Mouse (Mus musculus): ENCODE data around the gene Ksr2.

Gene Ksr2

DNA sequence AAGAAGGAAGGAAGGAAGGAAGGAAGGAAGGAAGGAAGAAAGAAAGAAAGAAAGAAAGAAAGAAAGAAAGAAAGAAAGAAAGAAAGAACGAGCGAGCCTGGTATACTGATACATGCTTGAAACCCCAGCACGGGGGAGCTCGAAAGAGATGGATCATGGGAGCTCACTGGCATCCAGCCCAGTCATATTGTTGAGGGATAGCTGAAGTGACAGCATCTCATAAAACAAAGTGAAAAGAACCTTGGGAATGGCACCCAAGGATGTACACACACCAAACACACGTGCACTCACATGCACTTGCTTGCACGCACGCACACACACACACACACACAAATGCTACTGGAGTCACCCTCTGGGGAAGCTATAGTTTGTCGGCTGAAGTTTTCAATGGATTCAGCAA lies 282.6 kb downstream of the Ksr2 start:
- DNase-seq, result peak; percentile 69 to 79

DNA sequence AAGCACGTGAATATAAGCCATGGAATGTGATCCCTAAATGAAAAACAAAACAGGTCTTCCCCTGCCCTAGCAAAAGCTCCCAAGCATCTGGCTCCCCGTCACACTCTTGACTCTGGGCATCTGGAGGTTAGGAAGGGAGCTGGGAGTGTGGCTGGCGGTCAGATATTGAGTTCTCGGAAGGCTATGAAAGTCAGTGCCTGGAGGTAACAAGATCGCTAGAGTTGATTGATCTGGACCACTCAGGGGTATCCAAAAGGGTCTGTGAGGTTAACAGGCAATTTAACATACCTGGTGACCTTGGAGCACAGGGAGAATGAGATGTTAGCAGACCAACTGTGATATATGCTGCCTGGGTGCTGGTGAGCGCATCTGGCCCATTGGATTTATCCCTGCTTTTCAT lies 283.8 kb downstream of the Ksr2 start:
- no peak for DNase-seq

DNA sequence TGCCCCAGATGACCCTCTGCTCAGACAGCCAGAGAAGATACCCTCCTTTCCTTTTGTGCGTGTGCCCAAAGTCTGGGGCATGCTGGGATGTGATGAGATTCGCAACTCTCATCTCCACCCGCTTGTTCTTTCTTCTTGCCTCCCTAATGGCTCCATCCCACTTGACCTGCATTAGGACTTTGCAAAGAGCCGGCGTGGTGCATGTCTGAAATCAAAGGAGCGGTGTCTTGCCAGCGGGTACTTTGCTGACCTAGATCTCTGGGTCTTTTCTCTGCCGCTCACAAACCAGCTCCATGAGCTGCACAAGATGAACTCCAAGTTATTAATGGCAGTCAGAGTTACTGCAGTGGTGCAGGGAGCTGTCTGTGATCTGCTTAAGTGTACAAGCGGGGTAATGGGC lies 290.6 kb downstream of the Ksr2 start:
- DNase-seq, result no peak

DNA sequence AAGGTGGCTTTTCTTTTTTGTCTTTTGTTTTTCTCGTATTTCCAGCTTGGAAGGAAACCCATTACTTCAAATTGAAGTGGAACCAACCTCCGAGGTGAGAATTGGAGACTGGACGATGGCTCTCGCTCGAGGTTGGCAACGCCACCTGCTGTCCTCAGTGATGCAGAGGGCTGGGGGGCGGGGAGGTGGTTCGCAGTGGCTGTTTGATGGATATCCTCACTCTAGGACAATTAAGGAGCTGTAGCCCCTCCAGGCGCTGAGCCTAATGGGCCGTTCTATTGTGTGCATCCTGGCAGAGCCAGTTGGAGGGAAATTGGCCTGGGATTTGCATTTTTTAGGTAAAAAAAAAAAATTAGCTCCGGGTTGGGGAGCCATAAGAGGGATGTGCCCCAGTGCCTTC lies 292.8 kb downstream of the Ksr2 start:
- DNase-seq, result peak in 1 of 2 experiments; percentile 20

DNA sequence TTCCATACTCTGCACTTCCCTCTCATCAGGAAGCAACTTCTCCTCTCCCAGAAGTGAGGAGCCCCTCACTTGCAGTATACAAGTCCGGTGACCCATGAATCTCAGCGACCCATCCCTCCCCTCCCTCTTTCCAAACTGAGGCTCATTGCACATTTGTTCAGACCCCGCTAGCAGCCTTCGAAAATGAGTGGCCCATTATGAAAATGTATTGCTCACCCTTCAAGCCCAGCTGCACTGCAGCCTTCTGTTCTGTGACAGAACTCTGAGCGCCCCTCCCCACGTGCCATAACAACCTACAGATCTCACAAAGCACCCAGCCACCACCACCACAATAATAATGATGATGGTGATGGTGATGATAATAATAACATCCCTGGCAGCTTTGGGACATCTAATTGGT lies 295.5 kb downstream of the Ksr2 start:
- DNase-seq, result no peak

DNA sequence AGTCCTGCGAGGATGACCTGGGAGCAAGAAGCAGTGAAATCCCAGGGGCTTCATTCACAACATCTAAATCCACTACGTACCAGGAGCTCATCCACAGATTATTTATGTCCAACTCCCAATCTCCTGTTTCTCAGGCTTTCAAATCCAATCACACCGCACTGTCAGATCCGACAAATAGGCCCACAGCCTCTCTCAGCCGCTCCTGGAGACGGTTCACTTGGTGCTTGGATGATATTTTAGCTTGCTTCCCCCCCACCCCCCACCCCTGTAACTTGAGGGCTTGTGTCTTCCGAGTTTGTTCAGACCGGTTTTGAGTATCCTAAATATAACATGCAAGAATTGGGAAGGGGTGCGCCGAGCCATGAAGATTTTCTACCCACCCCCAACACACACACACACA lies 297.8 kb downstream of the Ksr2 start:
- DNase-seq, result no peak

DNA sequence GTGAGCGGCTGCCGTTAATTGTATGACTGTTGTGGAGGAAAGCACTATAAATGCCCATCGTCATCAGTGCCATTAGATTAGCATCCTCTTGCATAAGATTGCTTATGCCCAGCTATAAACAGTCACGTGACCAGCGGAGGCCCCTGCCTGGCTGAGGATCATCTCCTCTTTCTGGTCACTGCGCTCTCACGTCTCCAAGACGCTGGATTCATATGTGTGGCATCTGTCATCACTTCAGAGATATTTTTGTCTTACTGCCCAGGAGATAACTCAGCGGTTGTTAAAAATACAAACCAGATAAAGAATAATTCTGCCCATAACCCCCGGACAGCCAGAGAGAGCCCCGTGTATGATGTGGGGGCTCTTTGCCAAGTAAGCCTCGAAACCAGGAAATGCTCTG lies 298.4 kb downstream of the Ksr2 start:
- peak in 1 of 2 experiments; percentile 21 for DNase-seq

DNA sequence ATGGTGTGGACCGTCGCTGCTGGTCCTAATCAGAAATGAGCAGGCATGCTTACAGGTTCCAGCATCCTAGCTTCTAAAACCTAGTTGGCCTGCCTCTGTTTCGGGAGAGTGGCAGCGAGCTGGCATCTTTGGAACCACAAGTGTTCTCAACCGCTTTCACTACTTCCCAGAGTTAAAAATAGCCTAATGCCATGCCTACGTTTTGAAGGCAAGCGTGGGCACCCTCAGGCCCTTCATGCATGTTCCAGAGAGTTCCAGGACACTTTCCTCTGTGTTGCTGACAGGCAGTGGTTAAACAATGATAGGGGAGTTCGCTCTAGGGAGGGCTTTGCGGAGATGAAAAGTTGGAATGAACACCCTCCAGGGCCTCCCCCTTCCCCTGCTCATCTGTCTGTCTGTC lies 303.3 kb downstream of the Ksr2 start:
- no peak for DNase-seq

DNA sequence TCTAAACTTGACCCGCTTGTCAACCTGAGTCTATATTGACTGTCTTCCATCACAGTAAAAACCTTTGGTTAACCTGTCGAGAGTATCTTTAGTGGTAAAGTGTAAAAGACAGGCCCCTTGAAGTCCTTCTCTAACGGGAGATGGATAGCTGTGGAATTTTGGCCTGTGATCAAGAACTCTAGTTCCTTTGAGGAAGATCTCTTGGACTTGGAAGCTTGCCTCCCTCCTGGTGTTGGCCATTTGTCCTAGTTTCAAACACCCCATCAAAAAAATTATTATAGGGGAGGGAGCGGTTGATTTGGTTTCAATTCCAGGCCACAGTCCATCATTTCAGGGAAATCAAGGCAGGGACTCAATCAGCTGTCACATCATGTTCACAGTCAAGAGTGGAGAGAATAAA lies 309.5 kb downstream of the Ksr2 start:
- peak; percentile 44 to 57 for DNase-seq

DNA sequence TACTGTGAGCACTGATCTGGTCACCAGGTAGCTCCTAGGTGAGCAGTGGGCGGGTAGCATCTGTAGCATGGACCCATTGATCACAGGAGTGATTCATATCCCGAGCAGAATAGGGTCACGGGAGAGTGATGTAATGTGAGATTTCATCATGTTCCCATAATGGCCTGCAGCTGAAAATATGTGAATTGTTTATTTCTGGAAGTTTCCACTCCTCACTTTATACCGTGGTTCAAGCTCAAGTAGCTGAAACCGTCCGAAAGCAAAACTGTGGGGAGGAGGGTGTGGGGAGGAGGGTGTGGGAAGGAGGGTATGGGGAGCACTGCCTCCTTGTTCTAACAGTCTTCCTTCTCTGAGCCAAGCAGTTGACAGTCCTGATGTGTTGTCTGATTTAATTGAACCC lies 312.7 kb downstream of the Ksr2 start:
- no peak for DNase-seq

DNA sequence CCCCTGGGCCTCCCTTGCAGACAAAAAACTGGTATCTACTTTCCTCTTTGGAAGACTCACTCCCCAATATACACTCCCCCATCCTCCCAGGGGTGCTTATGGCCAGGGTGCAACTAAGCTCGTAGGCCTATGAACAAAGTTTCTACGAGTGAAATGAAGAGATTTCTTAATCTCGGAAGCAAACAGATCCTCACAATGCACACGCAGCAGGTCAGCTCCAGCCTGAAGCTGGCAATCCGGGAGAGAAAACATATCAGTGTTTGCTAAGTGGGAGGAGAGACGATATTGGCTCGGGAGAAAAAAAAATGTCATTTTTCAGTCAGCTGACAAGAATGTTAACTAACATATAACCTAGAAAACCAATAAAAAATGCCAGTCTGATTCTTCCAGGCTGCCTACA lies 313.3 kb downstream of the Ksr2 start:
- DNase-seq, result no peak

DNA sequence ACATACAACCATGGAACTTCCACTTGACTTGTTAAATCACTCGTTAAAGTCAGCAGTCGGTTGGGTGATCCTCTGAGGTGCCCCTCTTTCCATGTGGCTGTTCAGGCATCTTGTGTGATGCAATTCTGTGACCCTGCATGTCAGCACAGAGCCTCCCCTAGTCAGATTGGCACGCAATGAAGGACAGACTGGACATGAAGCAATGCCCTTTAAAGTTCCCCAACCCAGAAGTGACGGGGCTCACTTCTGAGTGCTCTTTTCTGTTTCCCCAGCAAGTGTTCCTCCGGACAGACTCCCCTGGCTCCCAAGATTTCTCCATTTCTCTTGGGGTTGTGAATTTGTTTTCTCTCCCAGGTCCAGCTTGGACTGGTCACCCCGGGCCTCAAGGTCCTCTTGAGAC lies 317.5 kb downstream of the Ksr2 start:
- DNase-seq, result no peak

DNA sequence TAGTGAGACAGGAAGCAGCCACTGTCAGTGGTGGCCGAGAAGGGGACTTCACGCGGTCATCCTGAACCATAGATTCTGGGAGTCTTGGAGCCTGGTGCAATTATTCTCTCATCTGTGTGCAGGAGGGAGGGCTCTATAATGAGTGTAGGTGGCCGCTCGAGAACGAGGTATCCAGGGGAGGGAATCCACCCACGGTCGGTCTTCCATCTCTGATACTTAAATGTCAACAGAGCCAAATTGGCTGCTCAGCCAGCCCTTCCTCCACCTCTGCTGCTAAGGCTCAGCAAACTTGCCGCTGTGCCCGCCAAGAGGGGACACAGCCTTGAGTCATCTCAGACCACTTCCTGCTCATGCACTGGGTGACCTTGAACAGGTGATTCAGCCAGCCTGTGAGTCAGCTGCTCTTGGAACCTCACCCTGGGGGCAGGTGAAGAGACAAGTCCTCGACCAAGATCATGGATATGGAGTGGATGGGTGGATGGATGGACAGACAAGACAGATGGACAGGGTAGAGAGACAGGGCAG lies 330.9 kb downstream of the Ksr2 start:
- no peak for DNase-seq

DNA sequence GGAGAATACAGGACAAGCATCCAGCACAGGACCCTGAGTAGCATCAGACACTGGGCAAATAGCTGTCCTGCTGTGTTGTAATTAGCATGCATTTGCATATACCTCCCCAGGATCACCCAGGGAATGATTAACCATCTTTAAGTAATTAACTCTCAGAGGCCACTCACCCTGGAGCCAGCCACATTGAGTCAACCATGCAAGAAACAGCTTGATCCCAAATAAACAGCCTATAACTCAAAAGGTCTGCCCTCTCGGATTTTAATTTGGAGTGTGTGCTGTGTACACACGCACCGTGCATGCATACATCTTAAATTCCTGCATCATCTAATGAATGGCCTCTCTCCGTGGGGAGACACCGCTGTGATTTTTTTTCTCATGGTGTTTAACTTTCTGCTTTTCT lies 335.6 kb downstream of the Ksr2 start:
- DNase-seq, result no peak

DNA sequence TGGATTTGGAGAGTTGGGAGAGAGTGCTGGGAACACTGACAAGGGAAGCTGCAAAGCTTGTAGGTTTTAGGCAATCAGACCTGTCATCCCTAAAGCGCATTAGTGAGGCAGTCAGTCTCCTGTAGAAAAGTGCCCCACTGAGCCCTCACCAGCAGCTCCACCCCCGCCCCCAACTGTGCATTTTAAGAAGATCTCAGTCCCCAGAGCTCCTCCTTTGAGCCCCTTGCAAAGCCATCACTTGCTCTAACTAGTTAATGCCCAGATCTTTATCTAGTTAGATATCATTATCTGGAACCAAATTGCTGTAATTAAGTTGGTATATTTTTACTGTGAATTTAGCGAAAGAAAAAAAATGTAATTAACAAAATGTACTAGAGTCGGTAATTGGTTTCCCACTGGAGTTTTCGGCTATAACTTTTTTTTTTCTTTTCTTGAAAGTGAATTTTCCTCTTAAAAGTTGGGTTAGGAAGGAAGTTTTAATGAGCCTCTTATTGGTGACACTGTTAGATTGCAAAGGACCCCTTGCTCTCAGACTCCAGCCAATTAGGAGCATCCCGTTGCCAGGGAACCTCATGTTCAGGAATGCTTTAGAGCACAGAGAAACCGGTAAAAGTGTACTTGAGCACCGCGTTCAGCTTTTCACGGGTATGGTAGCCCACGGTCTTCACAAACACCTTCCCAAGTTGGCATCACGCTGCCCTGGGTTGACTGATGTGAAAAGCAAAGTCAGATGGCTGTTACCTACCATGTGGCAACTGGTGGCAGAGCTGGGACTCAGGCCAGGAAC lies 344.1 kb downstream of the Ksr2 start:
- peak in 1 of 2 experiments; percentile 21 for DNase-seq

DNA sequence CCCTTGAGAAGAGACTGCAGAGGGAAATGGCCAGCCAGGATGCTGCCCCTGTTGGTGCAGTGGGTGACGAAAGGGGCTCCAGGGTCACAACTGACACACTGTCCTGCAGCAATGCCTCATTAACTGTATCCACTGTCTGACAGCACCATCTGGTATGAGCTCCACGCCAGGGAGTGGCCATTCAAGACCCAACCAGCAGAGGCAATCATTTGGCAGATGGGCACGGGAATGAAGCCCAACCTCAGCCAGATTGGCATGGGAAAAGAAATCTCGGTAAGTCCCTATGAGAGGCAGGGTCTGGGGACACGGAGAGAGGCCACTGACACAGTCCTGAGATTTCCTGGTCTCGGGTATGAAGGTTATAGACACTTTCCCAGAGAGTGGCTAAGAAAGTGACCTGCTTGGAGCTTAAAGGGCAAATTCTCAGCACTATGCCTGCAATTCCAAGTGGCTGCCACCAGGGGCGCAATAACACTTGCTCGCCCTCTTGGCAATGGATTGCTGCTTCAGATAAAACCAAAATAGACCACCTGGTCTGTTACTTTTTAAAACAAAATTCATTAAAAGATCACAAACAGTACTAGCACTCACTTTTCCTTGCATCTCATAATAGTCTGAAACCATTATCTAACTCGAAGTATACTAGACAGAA lies 347.5 kb downstream of the Ksr2 start:
- DNase-seq, result peak; percentile 76 to 77

DNA sequence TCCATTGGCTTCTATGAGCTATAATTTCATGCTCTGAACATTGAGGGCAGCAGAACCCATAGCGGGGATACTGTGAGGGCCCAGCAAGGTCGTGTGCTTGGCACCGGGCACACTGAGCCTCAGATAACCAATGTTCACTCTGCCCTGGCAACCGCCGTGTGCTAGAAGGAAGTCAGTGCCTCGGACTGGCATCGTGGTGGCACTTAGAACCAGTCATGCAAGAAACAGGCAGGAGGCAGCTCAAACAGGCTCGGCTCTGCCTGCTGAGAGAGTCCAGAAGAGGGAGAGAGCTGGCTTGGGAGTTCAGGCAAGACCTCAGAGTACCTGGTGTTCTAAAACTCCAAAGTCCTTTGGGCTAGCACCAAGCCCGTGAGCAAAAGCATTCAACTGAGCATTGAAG lies 350.7 kb downstream of the Ksr2 start:
- DNase-seq, result peak; percentile 64 to 69

DNA sequence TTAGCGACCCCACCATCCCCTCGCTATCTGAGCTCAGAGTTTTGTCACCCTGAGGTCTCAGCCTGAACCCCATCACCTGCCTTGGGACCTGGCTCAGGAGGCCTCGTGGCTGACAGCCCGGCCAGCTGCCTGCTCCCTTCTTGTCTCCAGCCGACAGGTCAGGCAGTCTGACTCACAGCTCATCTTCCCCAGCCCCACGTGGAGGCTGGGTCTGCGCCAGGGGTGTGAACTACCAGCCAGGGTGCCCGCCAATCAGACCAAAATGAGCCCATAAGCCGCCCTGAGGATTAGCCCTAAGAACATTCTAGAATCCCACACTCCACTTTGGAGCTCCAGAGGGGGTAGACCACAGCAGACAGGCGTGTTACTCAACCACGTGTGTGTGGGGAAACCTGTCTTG lies 365.4 kb downstream of the Ksr2 start:
- peak; percentile 41 to 58 for DNase-seq

DNA sequence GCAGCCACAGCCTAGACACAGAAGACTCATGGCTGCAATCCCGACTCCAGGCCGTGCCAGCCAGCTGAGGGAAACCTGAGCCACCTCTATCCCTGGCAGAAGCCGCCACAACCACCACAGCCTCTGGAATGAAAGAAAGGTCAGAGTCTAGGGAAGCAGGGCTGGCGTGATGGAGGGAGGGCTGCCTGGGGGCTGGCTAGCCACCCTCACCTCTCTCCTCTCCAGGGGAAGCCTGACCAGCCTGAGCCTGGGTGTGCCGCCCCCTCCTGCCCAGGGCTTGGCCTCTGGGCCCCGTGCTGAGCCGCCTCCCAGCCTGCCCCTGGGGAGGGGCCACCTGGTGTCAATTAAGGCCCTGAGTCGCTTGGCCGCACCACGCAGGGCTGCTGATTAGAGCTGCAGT lies 366.9 kb downstream of the Ksr2 start, which contains the start of gene Nos1:
TSS of gene Nos1 (plus strand) at position 352 of the 400 bp plus-strand sequence.
- no peak for DNase-seq

DNA sequence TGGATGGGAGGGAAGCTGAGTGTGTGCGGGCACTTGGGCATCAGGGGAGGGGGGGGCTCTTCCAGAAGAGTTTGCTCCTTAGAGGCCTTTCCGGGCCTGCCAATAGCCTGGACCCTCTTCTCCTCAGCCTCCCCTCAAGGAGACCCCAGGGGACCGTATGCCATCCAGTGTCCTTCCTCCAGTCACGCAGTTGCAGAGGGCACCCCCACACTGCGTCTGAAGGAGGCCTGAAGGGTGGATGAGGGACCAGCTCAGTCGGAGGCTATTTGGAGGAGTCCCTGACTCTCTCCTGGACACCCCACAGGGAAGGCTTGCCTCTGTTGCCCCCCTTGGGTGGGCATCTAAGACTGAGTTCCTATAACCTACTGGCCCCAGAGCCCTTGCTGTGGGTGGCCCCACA lies 367.4 kb downstream of the Ksr2 start:
- no peak for DNase-seq

DNA sequence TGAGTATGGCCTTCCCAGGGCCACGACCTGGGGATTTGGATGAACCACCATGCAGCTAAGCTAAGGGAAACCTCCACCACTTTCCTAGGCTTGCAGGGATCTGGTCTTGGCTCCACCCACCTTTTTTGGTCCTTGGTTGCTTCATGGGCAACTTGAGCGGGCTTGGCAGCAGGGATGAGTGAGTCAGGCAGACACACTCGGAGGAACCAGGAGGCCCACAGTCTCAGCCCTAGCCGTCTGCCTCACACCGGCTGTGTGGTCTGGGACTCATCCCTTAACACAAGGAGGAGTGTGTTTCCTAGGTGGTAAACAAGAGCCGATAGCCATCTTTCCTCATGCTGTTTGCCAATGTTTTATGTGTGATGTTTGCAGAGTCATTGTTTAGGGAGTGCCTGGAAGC lies 376.3 kb downstream of the Ksr2 start:
- no peak for DNase-seq

DNA sequence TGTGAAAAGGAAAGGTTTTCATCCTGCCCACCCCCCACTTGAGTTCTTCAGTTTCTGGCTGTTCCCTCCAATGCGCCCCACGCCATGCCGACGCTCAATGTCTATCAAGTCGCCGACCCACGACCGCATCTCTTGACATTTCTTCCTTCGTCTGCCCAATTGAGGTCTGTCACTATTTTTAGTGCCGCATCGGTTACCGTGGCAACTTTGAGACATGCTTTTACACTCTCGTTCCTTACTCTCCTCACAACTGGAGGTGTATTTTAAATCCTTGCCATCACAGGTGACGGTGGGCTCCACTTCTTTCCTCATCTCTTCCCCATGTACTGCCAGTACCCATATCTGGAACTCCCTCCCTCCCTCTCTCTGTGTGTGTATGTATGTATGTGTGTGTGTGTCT lies 378.1 kb downstream of the Ksr2 start:
- DNase-seq, result no peak

DNA sequence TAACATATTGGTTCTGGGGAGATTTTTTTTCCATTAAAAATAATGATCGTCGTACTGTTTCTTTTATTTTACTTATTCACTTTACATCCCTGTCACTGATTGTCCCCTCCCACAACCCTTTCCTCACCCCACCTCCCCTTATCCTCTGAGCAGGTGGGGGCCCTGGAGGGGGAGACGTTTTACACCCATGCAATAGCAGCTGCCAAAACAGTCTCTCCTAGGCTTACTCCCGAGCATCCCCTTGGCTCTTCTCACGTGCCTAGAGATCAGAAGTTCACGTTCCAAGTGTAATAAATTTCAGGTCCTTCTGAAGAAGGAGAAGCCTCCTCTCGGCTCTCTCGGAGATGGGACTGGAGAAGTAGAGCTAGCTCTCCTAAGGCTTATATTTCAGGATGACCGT lies 387.0 kb downstream of the Ksr2 start:
- DNase-seq, result no peak

DNA sequence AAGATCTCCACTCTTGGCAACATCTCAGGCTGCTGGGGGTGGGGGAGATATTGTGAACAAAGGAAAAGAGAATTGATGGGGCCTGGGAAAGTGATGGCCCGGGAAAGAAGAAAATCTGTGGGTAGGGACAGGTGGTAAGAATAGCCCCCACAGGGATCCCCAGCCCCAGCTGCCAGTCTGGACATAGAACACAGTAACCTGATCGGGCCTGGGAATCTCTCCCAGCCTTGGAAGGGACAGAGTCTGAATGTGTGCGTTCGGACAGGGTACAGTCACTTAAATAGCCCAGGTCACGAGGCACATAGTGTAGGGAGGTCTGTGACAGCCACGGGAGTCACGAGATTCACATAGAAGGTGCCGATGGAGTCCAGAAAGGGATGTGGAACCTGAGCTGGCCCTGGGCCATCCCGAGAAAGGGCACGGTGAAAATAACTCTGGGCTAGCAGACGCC lies 388.3 kb downstream of the Ksr2 start:
- DNase-seq, result peak; percentile 54 to 57

All from cerebellum, postnatal 14 days (tissue).